Mouse (Mus musculus): ENCODE results near the gene Eya4.

Eya4 gene

GRCm38 (mm10) chr10:23350011-23350911 is at the start of gene Eya4:
Gene Eya4 (minus strand): TSS chr10:23350786.
- no peak for DNase-seq

GRCm38 (mm10) chr10:23395399-23395798 is 44.8 kb upstream of the Eya4 start:
- DNase-seq, result no peak

- DNase-seq, result no peak
Observed at GRCm38 (mm10) chr10:23394556-23395245, 44.1 kb upstream of the Eya4 start.

- no peak for DNase-seq
Observed at GRCm38 (mm10) chr10:23394152-23394551, 43.6 kb upstream of the Eya4 start.

GRCm38 (mm10) chr10:23363866-23364265 is 13.3 kb upstream of the Eya4 start:
- DNase-seq, result no peak

- no peak for DNase-seq
Observed at GRCm38 (mm10) chr10:23349392-23350010, 1.1 kb downstream of the Eya4 start.

- no peak for DNase-seq
Observed at GRCm38 (mm10) chr10:23348893-23349391, 1.6 kb downstream of the Eya4 start.

GRCm38 (mm10) chr10:23348101-23348892 is 2.3 kb downstream of the Eya4 start:
- no peak for DNase-seq

- DNase-seq, result no peak
Observed at GRCm38 (mm10) chr10:23337250-23337649, 13.3 kb downstream of the Eya4 start.

GRCm38 (mm10) chr10:23332768-23333167 is 17.8 kb downstream of the Eya4 start:
- no peak for DNase-seq

GRCm38 (mm10) chr10:23327651-23328050 is 22.9 kb downstream of the Eya4 start:
- DNase-seq, result no peak

- no peak for DNase-seq
Observed at GRCm38 (mm10) chr10:23322275-23322674, 28.3 kb downstream of the Eya4 start.

- no peak for DNase-seq
Observed at GRCm38 (mm10) chr10:23295616-23296015, 55.0 kb downstream of the Eya4 start.

GRCm38 (mm10) chr10:23292495-23292894 is 58.1 kb downstream of the Eya4 start:
- no peak for DNase-seq

GRCm38 (mm10) chr10:23277371-23277770 is 73.2 kb downstream of the Eya4 start:
- no peak for DNase-seq

GRCm38 (mm10) chr10:23271050-23271621 is 79.5 kb downstream of the Eya4 start:
- DNase-seq, result no peak

GRCm38 (mm10) chr10:23270502-23270901 is 80.1 kb downstream of the Eya4 start:
- DNase-seq, result no peak

GRCm38 (mm10) chr10:23252180-23252579 is 98.4 kb downstream of the Eya4 start:
- DNase-seq, result no peak

GRCm38 (mm10) chr10:23246485-23246884 is 104.1 kb downstream of the Eya4 start:
- DNase-seq, result no peak

GRCm38 (mm10) chr10:23236918-23237317 is 113.7 kb downstream of the Eya4 start:
- DNase-seq, result no peak

GRCm38 (mm10) chr10:23235405-23235804 is 115.2 kb downstream of the Eya4 start:
- no peak for DNase-seq

- DNase-seq, result no peak
Observed at GRCm38 (mm10) chr10:23233425-23233824, 117.2 kb downstream of the Eya4 start.
